Mouse (Mus musculus) forebrain, embryonic 14.5 days (tissue): ENCODE data around the gene Cflar. TPM values are rescaled to one million over a fixed set of nuclear protein-coding genes. Genes with fewer than 3 reads are reported as not detected.
A peak's percentile ranks its signal among the peaks of the same experiment; 100 is the strongest.
"Not testable (repeated sequence)": the region's sequence is repeated elsewhere in the genome, so short reads cannot be mapped to it uniquely, and the experiment has no call there.

Source experiments
- ATAC-seq: fragments of 200-750 bp; cut with Nextera tagmentation; 2 replicates; pipeline ENCODE4 v1.8.0; 2017; ENCODE audit warnings: mild to moderate bottlenecking, moderate library complexity
- DNase-seq: peaks from one replicate; pipeline ENCODE4 v3.0.0-alpha.2; 2015; ENCODE audit warnings: low spot score
- H3K27ac ChIP-seq: fragments of 300-500 bp; sonication (generic); 2 replicates; pipeline ENCODE4 v1.5.1; 2014; ENCODE audit warnings: low read depth, mild to moderate bottlenecking, control low read depth, low read length, moderate library complexity
- H3K27me3 ChIP-seq: fragments of 300-500 bp; sonication (generic); replicated peaks from 2 replicates; pipeline ENCODE4 v1.6.1; 2014; ENCODE audit warnings: low read length, control low read depth, mixed read lengths; ENCODE audit not compliant: control insufficient read depth, insufficient read depth
- H3K36me3 ChIP-seq: fragments of 300-500 bp; sonication (generic); 2 replicates; pipeline ENCODE4 v1.6.1; 2014; ENCODE audit warnings: low read length, control low read depth; ENCODE audit not compliant: control insufficient read depth, insufficient read depth
- H3K4me1 ChIP-seq: fragments of 300-500 bp; sonication (generic); 2 replicates; pipeline ENCODE4 v1.6.1; 2014; ENCODE audit warnings: antibody characterized with exemption, low read length, control low read depth; ENCODE audit not compliant: control insufficient read depth, insufficient read depth
- H3K4me2 ChIP-seq: fragments of 300-500 bp; sonication (generic); 2 replicates; pipeline ENCODE4 v1.6.1; 2014; ENCODE audit warnings: mild to moderate bottlenecking, control low read depth, low read length
- H3K4me3 ChIP-seq: fragments of 300-500 bp; sonication (generic); 2 replicates; pipeline ENCODE4 v1.5.1; 2014; ENCODE audit warnings: low read depth, low read length, control low read depth
- H3K9ac ChIP-seq: fragments of 300-500 bp; sonication (generic); 2 replicates; pipeline ENCODE4 v1.6.1; 2014; ENCODE audit warnings: mild to moderate bottlenecking, low read length, control low read depth, moderate library complexity
- H3K9me3 ChIP-seq: fragments of 300-500 bp; sonication (generic); replicated peaks from 2 replicates; pipeline ENCODE4 v1.6.1; 2016; ENCODE audit warnings: low read length, control low read depth, mixed read lengths; ENCODE audit not compliant: control insufficient read depth
- WGBS: fragments of 180-500 bp; shearing (Covaris S2); extraction: QIAGEN DNeasy Blood & Tissue Kit; methylation state at CpG from one replicate; pipeline ENCODE4 v1.1.7; 2014; 5-methylcytosine and 5-hydroxymethylcytosine counted together
- polyA plus RNA-seq: library from polyadenylated mRNA; unstranded; fragments of >200 nt; fragmentation: Nextera tagmentation; extraction: Ambion mirVana; gene quantifications from 2 replicates; pipeline ENCODE4 v1.2.1, GENCODE M21; 2014

Gene Cflar
- polyA plus RNA-seq, 1 experiment from 2014 or later, result 18.7 TPM

DNA sequence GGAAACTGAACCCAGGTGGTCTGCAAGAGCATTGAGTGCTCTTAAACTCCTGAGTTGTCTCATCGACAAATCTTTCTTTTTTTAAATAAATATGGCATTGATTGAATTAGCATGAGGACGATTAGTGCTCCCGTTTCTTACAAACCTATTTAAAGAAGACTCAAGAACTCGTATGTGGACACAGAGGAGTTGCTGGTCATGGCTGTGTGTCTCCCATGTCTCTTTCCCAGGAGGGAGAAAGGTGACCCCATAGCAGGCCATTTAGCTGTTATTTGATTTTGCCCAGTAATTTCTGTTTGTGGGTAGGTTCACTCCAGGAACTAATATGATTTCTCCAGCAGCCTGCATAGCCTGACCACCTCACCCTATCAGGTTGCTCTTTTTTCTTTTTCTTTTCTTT, 85.5 kb downstream of the Cflar start:
- no peaks in the 10 kb centered on the region for H3K4me1 ChIP-seq
- ATAC-seq (no peak), DNase-seq (no peak)
- no peak overlapping the region for H3K9ac ChIP-seq
- no peak overlapping the region for H3K4me2 ChIP-seq
- H3K4me3 ChIP-seq, result no peak overlapping the region
- no peaks in the 10 kb centered on the region for H3K36me3 ChIP-seq
- no peaks in the 10 kb centered on the region for H3K9me3 ChIP-seq
- no peaks in the 10 kb centered on the region for H3K27me3 ChIP-seq
- 70% methylated on average over 4 of the region's 4 CpGs for WGBS
- H3K27ac ChIP-seq, result no peak overlapping the region

DNA sequence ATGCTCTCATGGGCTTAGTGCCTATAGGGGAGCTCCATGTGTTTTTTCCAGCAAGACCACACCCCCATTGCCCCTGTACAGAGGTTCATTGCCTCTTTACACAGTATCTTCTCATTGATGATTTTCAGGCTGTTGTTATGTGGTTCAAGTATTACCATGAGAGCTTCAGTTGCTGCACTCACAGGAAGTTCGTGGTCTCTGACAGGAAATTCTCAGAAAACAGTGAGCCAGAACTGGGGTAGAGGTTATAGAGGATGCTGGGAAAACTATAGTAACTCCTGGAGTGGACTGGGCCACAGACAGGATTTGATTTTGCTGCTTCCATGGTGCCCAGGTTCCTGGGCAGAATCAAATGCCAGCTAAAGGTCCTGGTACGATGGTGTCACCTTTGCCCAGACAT, 86.1 kb downstream of the Cflar start:
- no peak for ATAC-seq
- DNase-seq, result no peak
- Histone ChIP-seq H3K27ac (no peak overlapping the region), H3K36me3 (no peaks in the 10 kb centered on the region), H3K4me3 (no peak overlapping the region), H3K27me3 (no peaks in the 10 kb centered on the region), H3K4me1 (no peaks in the 10 kb centered on the region), H3K9ac (no peak overlapping the region), H3K4me2 (no peak overlapping the region), H3K9me3 (no peaks in the 10 kb centered on the region)
- WGBS, result 86% methylated on average over 2 of the region's 2 CpGs

DNA sequence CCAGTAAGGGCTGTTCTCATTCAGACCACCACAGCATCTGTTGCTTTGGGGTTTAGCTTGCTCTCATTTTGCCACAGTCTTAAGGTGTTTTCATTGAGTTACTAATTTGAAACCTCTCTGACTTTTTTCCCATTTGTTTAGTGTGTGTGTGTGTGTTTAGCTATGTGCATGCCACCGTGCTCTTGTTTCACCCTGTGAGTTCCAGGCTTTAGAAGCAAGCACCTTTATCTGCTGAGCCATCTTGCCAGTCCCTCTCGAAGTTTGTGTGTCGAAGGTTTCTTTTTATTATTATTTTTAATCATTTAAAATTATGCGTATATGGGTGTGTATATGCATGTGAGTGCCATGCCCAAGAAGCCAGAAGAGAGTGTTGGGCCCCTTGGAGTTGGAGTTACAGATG, 87.6 kb downstream of the Cflar start:
- H3K4me3 ChIP-seq, result no peak overlapping the region
- ATAC-seq (no peak), DNase-seq (no peak)
- no peak overlapping the region for H3K9ac ChIP-seq
- H3K9me3 ChIP-seq, result no peaks in the 10 kb centered on the region
- no peaks in the 10 kb centered on the region for H3K27me3 ChIP-seq
- no peak overlapping the region for H3K4me2 ChIP-seq
- no peaks in the 10 kb centered on the region for H3K4me1 ChIP-seq
- H3K36me3 ChIP-seq, result no peaks in the 10 kb centered on the region
- H3K27ac ChIP-seq, result no peak overlapping the region
- 90% methylated on average over 4 of the region's 4 CpGs for WGBS

DNA sequence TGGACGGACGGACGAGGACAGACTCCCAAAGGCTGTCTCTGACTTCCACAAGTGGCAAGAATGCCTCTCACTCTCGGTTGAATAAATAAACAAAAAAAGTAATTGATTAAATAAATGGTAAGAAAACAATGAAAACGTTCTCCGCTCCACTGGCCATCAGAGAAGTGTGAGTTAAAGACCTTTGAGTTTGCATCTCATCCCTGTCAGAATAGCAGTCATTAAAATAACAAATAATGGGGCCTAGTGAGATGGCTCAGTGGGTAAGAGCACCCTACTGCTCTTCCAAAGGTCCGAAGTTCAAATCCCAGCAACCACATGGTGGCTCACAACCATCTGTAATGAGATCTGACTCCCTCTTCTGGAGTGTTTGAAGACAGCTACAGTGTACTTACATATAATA, 89.3 kb downstream of the Cflar start:
- not testable (repeated sequence) for H3K9me3 ChIP-seq, H3K4me1 ChIP-seq, H3K4me3 ChIP-seq, ATAC-seq, H3K4me2 ChIP-seq, H3K27me3 ChIP-seq, DNase-seq, H3K36me3 ChIP-seq, H3K9ac ChIP-seq, H3K27ac ChIP-seq
- whole genome bisulfite sequencing, result 69% methylated on average over 7 of the region's 7 CpGs

DNA sequence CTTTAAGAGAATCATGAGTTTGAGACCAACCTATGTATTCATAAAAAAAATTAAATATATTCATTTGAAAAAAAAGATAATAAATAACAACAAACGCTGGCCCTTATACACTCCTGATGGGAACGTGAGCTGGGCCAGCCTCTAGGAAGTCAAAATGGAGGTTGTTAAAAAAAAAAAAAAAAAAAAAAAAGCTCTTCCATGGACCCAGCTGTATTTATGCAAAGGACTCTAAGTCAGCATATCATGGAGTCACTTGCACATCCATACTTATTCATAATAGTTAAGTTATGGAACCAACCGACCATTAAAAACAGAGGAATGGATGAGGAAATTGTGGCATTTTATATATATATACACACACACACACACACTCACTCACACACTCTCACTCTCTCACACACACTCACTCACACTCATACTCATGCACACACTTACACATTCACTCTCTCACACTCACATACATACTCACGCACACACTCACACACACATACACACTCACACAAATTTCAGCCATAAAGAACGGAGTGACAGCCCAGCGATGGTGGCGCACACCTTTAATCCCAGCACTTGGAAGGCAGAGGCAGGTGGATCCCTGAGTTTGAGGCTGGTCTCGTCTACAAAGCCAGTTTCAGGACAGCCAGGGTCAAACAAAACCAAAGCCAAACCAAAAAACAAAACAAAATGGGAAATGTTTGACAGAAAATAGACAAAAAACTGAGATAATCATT, 90.4 kb downstream of the Cflar start:
- Histone ChIP-seq H3K4me1 (no peaks in the 10 kb centered on the region), H3K36me3 (no peaks in the 10 kb centered on the region), H3K9me3 (no peaks in the 10 kb centered on the region), H3K4me2 (no peak overlapping the region), H3K27ac (no peak overlapping the region), H3K9ac (no peak overlapping the region), H3K27me3 (no peaks in the 10 kb centered on the region), H3K4me3 (no peak overlapping the region)
- ATAC-seq (no peak), DNase-seq (no peak)
- WGBS, result 93% methylated on average over 8 of the region's 8 CpGs

DNA sequence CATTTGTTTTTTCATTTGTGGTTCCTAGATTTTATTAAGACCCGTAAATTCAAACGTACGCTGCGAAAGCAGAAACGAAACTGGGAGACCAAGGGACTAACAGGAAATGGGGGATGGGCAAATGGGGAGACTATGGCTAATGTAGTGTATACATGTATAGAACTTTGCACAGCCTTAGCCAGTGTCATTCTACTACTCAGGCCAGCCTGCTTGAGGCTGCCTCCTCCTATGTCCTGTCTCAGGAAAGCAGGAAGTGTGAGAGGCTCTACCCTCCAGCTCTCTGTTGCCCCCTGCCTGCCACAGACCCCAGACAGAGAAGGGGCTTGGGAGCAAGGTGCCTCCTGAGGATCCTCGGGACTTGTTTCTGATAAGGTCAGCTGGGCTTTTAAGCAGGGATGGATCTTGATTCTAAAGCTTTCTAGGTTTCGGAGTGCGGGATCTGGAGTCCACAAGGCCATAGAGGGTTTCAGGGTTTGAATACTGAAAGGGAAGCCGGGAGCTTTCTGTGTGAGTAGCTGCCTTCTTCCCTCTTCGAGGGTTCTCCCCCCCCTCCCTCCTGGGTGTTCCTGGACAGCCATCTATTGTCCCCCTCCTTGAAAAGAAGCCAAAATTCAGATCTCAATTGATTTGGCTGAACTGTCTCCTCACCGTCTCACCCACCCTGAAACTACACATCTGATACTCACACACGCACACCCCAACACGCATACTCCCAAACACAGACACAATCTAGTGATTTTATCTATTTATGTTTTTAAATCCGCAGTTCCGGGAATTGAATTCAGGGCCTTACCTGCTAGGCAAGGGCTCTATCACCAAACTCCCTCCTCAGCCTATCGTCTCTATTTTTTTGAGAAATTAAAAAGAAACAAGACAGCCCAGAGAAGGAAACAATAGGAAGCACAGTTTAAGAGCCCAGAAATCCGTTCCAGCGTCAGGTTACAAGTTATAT, 91.3 kb downstream of the Cflar start:
- no peak overlapping the region for H3K9ac ChIP-seq
- no peaks in the 10 kb centered on the region for H3K9me3 ChIP-seq
- no peak overlapping the region for H3K4me2 ChIP-seq
- H3K27ac ChIP-seq, result no peak overlapping the region
- 78% methylated on average over 18 of the region's 18 CpGs for WGBS
- H3K4me3 ChIP-seq, result no peak overlapping the region
- no peaks in the 10 kb centered on the region for H3K27me3 ChIP-seq
- no peaks in the 10 kb centered on the region for H3K4me1 ChIP-seq
- DNase-seq (peak; percentile 4), ATAC-seq (no peak)
- no peaks in the 10 kb centered on the region for H3K36me3 ChIP-seq

DNA sequence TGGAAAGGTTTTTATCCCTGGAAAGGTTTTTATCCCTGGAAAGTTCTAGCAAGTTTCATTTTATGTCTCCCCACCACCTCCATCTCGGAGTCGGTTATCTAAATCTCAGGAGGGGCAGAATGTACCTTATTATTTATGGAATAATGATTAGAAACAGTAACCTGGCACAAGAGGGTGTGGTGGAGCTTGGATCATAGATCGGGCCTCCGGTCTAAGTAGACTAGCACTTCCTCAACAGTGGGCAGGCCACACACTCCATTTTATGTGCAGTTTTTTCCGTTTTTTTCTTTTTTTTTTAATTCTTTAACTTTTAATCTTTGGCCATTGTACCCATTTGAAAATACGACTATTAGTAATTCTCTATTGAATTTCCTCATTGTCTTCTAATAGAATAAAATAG, 92.2 kb downstream of the Cflar start:
- ATAC-seq (no peak), DNase-seq (no peak)
- Histone ChIP-seq H3K36me3 (no peaks in the 10 kb centered on the region), H3K4me2 (no peak overlapping the region), H3K4me1 (no peaks in the 10 kb centered on the region), H3K27ac (no peak overlapping the region), H3K9ac (no peak overlapping the region), H3K9me3 (no peaks in the 10 kb centered on the region), H3K4me3 (no peak overlapping the region), H3K27me3 (no peaks in the 10 kb centered on the region)
- 85% methylated on average over 6 of the region's 6 CpGs for WGBS

DNA sequence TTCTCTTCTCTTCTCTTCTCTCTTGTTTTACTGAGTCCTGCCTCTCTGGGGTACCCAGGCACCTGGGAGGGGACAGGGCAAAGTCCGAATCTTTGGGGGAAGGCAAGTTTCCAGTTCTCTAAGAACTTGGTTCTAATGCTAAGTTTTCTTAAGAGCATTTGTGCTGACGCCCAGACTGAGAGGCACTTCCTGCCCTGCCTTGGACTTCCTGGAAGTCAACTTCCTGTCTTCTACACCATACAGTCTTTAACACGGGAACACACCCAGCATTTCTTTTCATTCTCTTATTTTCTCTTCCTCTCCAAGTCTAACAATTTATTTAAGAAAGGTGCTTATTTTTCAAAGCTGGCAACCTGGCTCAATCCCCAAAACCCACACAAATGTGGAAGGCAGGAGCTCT, 95.3 kb downstream of the Cflar start:
- no peak for DNase-seq
- Histone ChIP-seq H3K4me3 (no peak overlapping the region), H3K4me2 (no peak overlapping the region), H3K9me3 (no peaks in the 10 kb centered on the region), H3K36me3 (no peaks in the 10 kb centered on the region), H3K27me3 (no peaks in the 10 kb centered on the region), H3K27ac (no peak overlapping the region), H3K9ac (no peak overlapping the region), H3K4me1 (no peaks in the 10 kb centered on the region)
- 82% methylated on average over 3 of the region's 3 CpGs for WGBS
- no peak for ATAC-seq
